Mouse (Mus musculus): ENCODE data around the gene Pold2. TPM values are rescaled to one million over a fixed set of nuclear protein-coding genes. Genes with fewer than 3 reads are reported as not detected.

The Pold2 gene
- polyA plus RNA-seq (2015; fragmentation: Nextera tagmentation; extraction: Ambion mirVana) = 58.8 and 64.0 TPM in 2 replicates

DNA sequence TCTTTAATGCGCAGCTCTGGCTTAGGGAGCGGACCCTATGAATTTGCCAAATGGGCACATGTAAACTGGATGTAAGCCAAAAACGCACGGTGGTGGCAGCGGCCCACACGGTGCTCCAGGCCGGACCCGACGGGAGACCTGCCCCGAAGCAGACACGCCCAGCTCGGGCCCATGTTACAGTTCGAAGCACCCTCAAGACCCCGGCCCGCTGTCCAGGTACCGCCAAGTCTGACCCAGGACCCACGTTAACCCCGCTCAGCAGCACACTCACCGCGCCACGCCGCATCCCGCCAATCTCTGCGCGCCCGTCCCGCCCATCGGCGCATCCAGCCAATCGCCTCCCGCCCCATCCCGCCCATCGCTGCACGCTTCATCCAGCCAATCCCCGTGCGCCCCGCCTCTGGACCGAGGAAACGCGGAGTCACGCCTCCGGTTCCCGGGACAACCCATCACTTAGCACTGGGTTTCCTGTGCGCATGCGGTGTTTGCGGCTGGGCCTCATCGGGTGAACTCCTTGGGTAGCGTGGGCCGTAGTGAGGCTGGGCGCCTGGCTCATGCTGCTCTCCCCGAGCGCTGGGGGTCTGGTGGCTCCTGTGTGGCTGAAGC, at the start of gene Pold2:
Pold2 (minus strand) TSS at position 372 of the 606 bp plus-strand sequence.
- Histone ChIP-seq H3K9ac (peak within 1 kb of the TSS; percentile 65), H3K4me1 (replicated peaks) (peaks cover 45% of the 10 kb centered on the region), H3K4me2 (peak within 1 kb of the TSS; percentile 94), H3K36me3 (replicated peaks) (peaks cover 37% of the 10 kb centered on the region), H3K4me3 (replicated peaks) (peak within 1 kb of the TSS; percentile 77), H3K27ac (replicated peaks) (peak within 1 kb of the TSS; percentile 77), H3K27me3 (no peaks in the 10 kb centered on the region), H3K9me3 (replicated peaks) (no peaks in the 10 kb centered on the region)
- ATAC-seq (ENCODE audit: insufficient read depth) = peak; percentile 99
- under 1% methylated on average over 52 of the region's 52 CpGs for WGBS (ENCODE audit: insufficient replicate concordance)

GRCm38 (mm10) chr11:5926696-5927220, 48.7 kb upstream of the Pold2 start:
- no peak overlapping the region for H3K9ac ChIP-seq
- H3K4me3 ChIP-seq (replicated peaks) = no peak overlapping the region
- no peaks in the 10 kb centered on the region for H3K36me3 ChIP-seq (replicated peaks)
- H3K27ac ChIP-seq (replicated peaks) = no peak overlapping the region
- ATAC-seq (ENCODE audit: insufficient read depth) = no peak
- H3K9me3 ChIP-seq (replicated peaks) = no peaks in the 10 kb centered on the region
- WGBS (ENCODE audit: insufficient replicate concordance) = 52% methylated on average over 3 of the region's 3 CpGs
- no peak overlapping the region for H3K4me2 ChIP-seq
- H3K27me3 ChIP-seq = no peaks in the 10 kb centered on the region
- H3K4me1 ChIP-seq (replicated peaks) = no peaks in the 10 kb centered on the region

DNA sequence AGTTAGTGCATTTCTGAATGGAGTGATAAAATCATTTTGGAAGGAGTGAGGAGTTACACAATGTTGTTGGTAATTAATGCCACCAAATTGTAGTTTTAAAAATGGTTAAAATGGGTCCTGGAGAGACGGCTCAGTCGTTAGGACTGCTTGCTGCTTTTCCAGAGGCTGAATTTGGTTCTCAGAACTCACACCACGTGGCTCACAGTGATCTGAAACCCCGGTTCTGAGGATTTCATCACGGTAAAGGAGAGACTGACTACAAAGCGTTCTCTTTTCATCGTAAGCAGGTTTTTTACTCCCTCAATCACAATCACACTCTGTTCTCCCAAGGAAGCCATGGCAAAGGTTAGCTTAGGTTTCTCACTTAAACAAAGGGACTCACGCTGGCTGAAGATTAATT, 46.6 kb upstream of the Pold2 start:
- 53% methylated on average over 8 of the region's 8 CpGs for WGBS (ENCODE audit: insufficient replicate concordance)
- no peaks in the 10 kb centered on the region for H3K9me3 ChIP-seq (replicated peaks)
- ATAC-seq (ENCODE audit: insufficient read depth) = no peak
- 0 out of 2 replicates have a peak, but pooled peaks cover 7% of the 10 kb centered on the region for H3K27me3 ChIP-seq
- no peak overlapping the region for H3K4me2 ChIP-seq
- no peak overlapping the region for H3K27ac ChIP-seq (replicated peaks)
- no peak overlapping the region for H3K9ac ChIP-seq
- H3K4me1 ChIP-seq (replicated peaks) = peaks cover 9% of the 10 kb centered on the region; the same call in 1 of the 2 replicates
- H3K4me3 ChIP-seq (replicated peaks) = no peak overlapping the region
- H3K36me3 ChIP-seq (replicated peaks) = no peaks in the 10 kb centered on the region

GRCm38 (mm10) chr11:5920323-5920960, 42.4 kb upstream of the Pold2 start:
- H3K9me3 ChIP-seq (replicated peaks) = no peaks in the 10 kb centered on the region
- H3K36me3 ChIP-seq (replicated peaks) = no peaks in the 10 kb centered on the region
- 34% methylated on average over 17 of the region's 17 CpGs for WGBS (ENCODE audit: insufficient replicate concordance)
- H3K27ac ChIP-seq (replicated peaks) = peak overlapping the region; percentile 45; the same call in 1 of the 2 replicates
- H3K4me2 ChIP-seq = peak overlapping the region; percentile 10; the same call in 1 of the 2 replicates
- peaks cover 9% of the 10 kb centered on the region; the same call in 1 of the 2 replicates for H3K4me1 ChIP-seq (replicated peaks)
- 0 out of 2 replicates have a peak, but pooled peaks cover 7% of the 10 kb centered on the region for H3K27me3 ChIP-seq
- no peak overlapping the region for H3K9ac ChIP-seq
- peak; percentile 62 for ATAC-seq (ENCODE audit: insufficient read depth)
- H3K4me3 ChIP-seq (replicated peaks) = no peak overlapping the region

DNA sequence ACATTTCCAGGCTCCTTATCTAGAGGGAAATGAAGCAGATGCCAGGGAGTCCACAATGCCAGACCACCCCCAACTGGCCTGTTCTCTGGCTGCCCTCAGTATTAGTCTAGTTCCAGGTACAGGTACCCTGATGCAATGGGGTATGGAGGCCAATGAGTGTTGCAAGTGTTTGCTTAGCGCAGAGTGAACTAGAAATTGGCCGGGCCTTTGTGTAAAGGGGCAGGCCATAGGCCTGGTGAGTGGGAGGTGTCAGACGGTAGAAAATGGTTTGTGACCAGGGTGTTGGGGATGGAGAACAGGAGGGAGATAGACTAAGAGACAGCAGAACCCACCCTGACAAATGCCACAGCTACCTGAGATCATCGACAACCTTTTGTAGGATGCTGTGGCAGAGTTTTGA, 41.5 kb upstream of the Pold2 start:
- H3K27ac ChIP-seq (replicated peaks) = peak overlapping the region; percentile 45; the same call in 1 of the 2 replicates
- no peak overlapping the region for H3K4me2 ChIP-seq
- H3K9ac ChIP-seq = no peak overlapping the region
- no peak overlapping the region for H3K4me3 ChIP-seq (replicated peaks)
- no peaks in the 10 kb centered on the region for H3K36me3 ChIP-seq (replicated peaks)
- ATAC-seq (ENCODE audit: insufficient read depth) = peak; percentile 79
- 72% methylated on average over 4 of the region's 4 CpGs for WGBS (ENCODE audit: insufficient replicate concordance)
- peaks cover 9% of the 10 kb centered on the region; the same call in 1 of the 2 replicates for H3K4me1 ChIP-seq (replicated peaks)
- H3K27me3 ChIP-seq = 0 out of 2 replicates have a peak, but pooled peaks cover 7% of the 10 kb centered on the region
- H3K9me3 ChIP-seq (replicated peaks) = no peaks in the 10 kb centered on the region

- Histone ChIP-seq H3K36me3 (replicated peaks) (no peaks in the 10 kb centered on the region), H3K4me3 (replicated peaks) (no peak overlapping the region), H3K9me3 (replicated peaks) (no peaks in the 10 kb centered on the region), H3K27me3 (0 out of 2 replicates have a peak, but pooled peaks cover 7% of the 10 kb centered on the region), H3K4me2 (no peak overlapping the region), H3K4me1 (replicated peaks) (peaks cover 9% of the 10 kb centered on the region; the same call in 1 of the 2 replicates), H3K27ac (replicated peaks) (no peak overlapping the region), H3K9ac (no peak overlapping the region)
- ATAC-seq (ENCODE audit: insufficient read depth) = no peak
- WGBS (ENCODE audit: insufficient replicate concordance) = 50% methylated on average over 2 of the region's 2 CpGs
Measured at GRCm38 (mm10) chr11:5918111-5918510, 40.0 kb upstream of the Pold2 start.

DNA sequence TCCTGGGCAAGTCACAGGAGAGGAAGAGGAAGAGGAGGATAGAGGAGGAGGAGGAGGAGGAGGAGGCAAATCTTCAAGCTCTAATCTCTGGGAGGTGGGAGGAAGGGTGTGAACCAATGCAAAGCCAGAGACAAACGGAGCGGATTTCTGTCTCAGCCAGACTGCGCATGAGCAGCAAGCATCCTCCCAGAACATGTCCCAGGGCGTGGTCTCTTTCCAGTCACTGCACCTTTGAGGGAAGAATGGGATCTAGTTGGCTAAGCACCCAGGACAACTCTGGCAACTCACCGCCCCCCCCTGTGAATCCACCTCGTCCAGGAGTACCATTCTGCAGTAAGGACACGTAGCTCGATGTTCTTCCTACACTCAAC, 38.1 kb upstream of the Pold2 start:
- no peak overlapping the region for H3K4me3 ChIP-seq (replicated peaks)
- H3K27me3 ChIP-seq = 0 out of 2 replicates have a peak, but pooled peaks cover 3% of the 10 kb centered on the region
- WGBS (ENCODE audit: insufficient replicate concordance) = 55% methylated on average over 8 of the region's 8 CpGs
- H3K27ac ChIP-seq (replicated peaks) = no peak overlapping the region
- H3K4me1 ChIP-seq (replicated peaks) = peaks cover 9% of the 10 kb centered on the region; the same call in 1 of the 2 replicates
- H3K9me3 ChIP-seq (replicated peaks) = no peaks in the 10 kb centered on the region
- H3K9ac ChIP-seq = no peak overlapping the region
- no peak overlapping the region for H3K4me2 ChIP-seq
- ATAC-seq (ENCODE audit: insufficient read depth) = no peak
- H3K36me3 ChIP-seq (replicated peaks) = no peaks in the 10 kb centered on the region

- Histone ChIP-seq H3K4me1 (replicated peaks) (peaks cover 9% of the 10 kb centered on the region; the same call in 1 of the 2 replicates), H3K4me3 (replicated peaks) (no peak overlapping the region), H3K4me2 (no peak overlapping the region), H3K36me3 (replicated peaks) (no peaks in the 10 kb centered on the region), H3K9me3 (replicated peaks) (no peaks in the 10 kb centered on the region), H3K9ac (no peak overlapping the region), H3K27ac (replicated peaks) (no peak overlapping the region), H3K27me3 (no peaks in the 10 kb centered on the region)
- WGBS (ENCODE audit: insufficient replicate concordance) = 51% methylated on average over 5 of the region's 5 CpGs
- ATAC-seq (ENCODE audit: insufficient read depth) = no peak
Measured at GRCm38 (mm10) chr11:5915429-5916177, 37.5 kb upstream of the Pold2 start.

GRCm38 (mm10) chr11:5914940-5915339, 36.8 kb upstream of the Pold2 start:
- Histone ChIP-seq H3K36me3 (replicated peaks) (no peaks in the 10 kb centered on the region), H3K9ac (no peak overlapping the region), H3K27ac (replicated peaks) (no peak overlapping the region), H3K9me3 (replicated peaks) (no peaks in the 10 kb centered on the region), H3K4me1 (replicated peaks) (peaks cover 2% of the 10 kb centered on the region; the same call in 1 of the 2 replicates), H3K4me2 (no peak overlapping the region), H3K27me3 (no peaks in the 10 kb centered on the region), H3K4me3 (replicated peaks) (no peak overlapping the region)
- ATAC-seq (ENCODE audit: insufficient read depth) = 0 out of 2 replicates have a peak, but pooled peaks have one; percentile 10
- WGBS (ENCODE audit: insufficient replicate concordance) = 36% methylated on average over 5 of the region's 5 CpGs

DNA sequence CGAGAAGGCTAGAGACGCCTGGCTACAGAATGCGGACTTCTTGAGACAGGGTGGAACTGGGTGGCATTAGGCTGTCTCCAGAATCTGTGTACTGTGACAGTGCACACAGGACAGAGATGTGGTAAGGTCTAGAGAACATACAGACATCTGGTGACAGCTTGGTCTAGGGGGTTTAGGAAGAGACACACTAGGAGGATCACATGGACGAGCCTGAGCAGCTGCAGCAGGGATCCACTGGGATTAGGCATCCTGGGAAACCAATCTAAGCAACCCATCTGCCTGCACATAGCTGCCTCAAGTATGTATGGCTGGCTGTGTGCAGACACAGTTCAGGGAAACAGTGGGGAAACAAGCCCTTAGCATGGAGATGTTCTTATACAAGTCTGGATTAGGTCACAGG, 35.8 kb upstream of the Pold2 start:
- Histone ChIP-seq H3K9me3 (replicated peaks) (no peaks in the 10 kb centered on the region), H3K27ac (replicated peaks) (no peak overlapping the region), H3K4me2 (no peak overlapping the region), H3K4me3 (replicated peaks) (no peak overlapping the region), H3K36me3 (replicated peaks) (no peaks in the 10 kb centered on the region), H3K27me3 (no peaks in the 10 kb centered on the region), H3K4me1 (replicated peaks) (no peaks in the 10 kb centered on the region), H3K9ac (no peak overlapping the region)
- 58% methylated on average over 4 of the region's 4 CpGs for WGBS (ENCODE audit: insufficient replicate concordance)
- no peak for ATAC-seq (ENCODE audit: insufficient read depth)

DNA sequence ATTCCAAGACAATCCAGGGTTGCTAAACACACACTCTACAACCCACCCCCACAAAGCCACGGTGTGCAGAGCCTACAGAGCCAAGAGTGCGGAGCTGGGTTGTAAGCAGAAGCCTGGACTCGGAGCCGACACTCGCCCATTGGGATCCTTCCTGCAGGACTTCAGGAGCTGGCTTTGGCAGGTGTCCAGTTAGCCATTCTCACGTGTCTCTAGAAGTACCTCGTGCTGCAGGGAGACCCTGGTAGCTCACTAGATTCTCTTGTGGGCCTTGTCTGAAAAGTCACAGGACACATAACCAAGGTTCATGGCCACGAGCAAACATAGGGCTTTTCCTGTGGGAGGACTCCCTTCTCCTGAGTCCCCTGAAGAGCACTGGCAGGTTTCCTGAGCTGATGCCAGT, 35.2 kb upstream of the Pold2 start:
- Histone ChIP-seq H3K27me3 (no peaks in the 10 kb centered on the region; the same call in 1 of the 2 replicates), H3K4me1 (replicated peaks) (no peaks in the 10 kb centered on the region), H3K9me3 (replicated peaks) (no peaks in the 10 kb centered on the region), H3K4me2 (no peak overlapping the region), H3K36me3 (replicated peaks) (no peaks in the 10 kb centered on the region), H3K9ac (no peak overlapping the region), H3K27ac (replicated peaks) (no peak overlapping the region), H3K4me3 (replicated peaks) (no peak overlapping the region)
- no peak for ATAC-seq (ENCODE audit: insufficient read depth)
- WGBS (ENCODE audit: insufficient replicate concordance) = 60% methylated on average over 8 of the region's 8 CpGs
